Mouse (Mus musculus) kidney, adult 2 months (tissue): ENCODE measurements around the gene Trpm3. TPM values are rescaled to one million over a fixed set of nuclear protein-coding genes. Genes with fewer than 3 reads are reported as not detected.

ENCODE experiments used
- DNase-seq: peaks from one replicate; pipeline ENCODE4 v3.0.0; 2021
- H3K27ac ChIP-seq: fragments of 200-500 bp; 2 replicates; pipeline ENCODE4 v1.5.1; 2012; ENCODE audit warnings: low read depth, low read length, control low read depth, inconsistent platforms; ENCODE audit not compliant: insufficient read depth
- H3K27me3 ChIP-seq: fragments of 200-500 bp; replicated peaks from 2 replicates; pipeline ENCODE4 v1.6.1; 2012; ENCODE audit warnings: mild to moderate bottlenecking, moderate library complexity, low read length, inconsistent platforms; ENCODE audit not compliant: control insufficient read depth, insufficient read depth
- H3K36me3 ChIP-seq: fragments of 200-500 bp; 2 replicates; pipeline ENCODE4 v1.6.1; 2012; ENCODE audit warnings: mild to moderate bottlenecking, moderate library complexity, low read length, inconsistent platforms; ENCODE audit not compliant: control insufficient read depth, insufficient read depth
- H3K4me1 ChIP-seq: fragments of 200-500 bp; 2 replicates; pipeline ENCODE4 v1.6.1; 2011; ENCODE audit warnings: low read length; ENCODE audit not compliant: control insufficient read depth, insufficient read depth
- H3K4me3 ChIP-seq: fragments of 200-500 bp; 2 replicates; pipeline ENCODE4 v1.5.1; 2011; ENCODE audit warnings: mild to moderate bottlenecking, low read depth, low read length, control low read depth; ENCODE audit not compliant: insufficient read depth
- CTCF ChIP-seq: fragments of 200-500 bp; conservative IDR thresholded peaks from 2 replicates; pipeline ENCODE4 v1.5.1; 2011; ENCODE audit warnings: low read depth, mild to moderate bottlenecking, control low read depth, low read length, moderate library complexity, mixed read lengths; ENCODE audit not compliant: insufficient read depth, insufficient read length
- POLR2A ChIP-seq: fragments of 200-500 bp; IDR thresholded peaks from one replicate; pipeline ENCODE4 v1.6.1; 2011; ENCODE audit warnings: low read depth, low read length, control low read depth
- WGBS: fragments of 180-500 bp; shearing (Covaris S2); methylation state at CpG from one replicate; pipeline ENCODE4 v1.1.7; 2018; 5-methylcytosine and 5-hydroxymethylcytosine counted together
- polyA plus RNA-seq: library from polyadenylated mRNA; depleted of rRNA; stranded (reverse); fragments of >200 nt; gene quantifications from 2 replicates; pipeline ENCODE4 v1.2.3, GENCODE M21; 2012

Gene Trpm3
- polyA plus RNA-seq, 1 experiment: 0.80 TPM

DNA sequence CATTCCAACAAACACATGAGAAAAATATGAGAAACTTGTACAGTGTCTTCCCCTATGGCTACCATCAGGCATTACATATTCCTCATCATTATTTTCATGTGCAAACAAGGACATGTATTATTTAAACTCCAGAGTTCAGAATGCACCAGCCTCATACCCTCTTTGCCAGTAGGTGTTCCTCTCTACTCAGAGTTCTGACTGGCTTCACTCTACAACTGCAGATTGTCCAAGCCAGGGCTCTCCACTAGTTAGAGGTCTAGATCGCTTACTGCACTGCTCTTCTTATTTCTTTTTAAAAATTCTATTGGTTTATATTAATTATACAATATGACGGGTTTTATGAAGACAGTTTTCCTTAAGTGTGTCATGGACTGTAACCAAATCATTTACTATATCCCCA, 498.9 kb downstream of the Trpm3 start:
- Histone ChIP-seq H3K4me1 (0 out of 2 replicates have a peak, but pooled peaks cover 3% of the 10 kb centered on the region), H3K36me3 (no peaks in the 10 kb centered on the region), H3K27ac (no peak overlapping the region), H3K27me3 (no peaks in the 10 kb centered on the region), H3K4me3 (no peak overlapping the region)
- DNase-seq: no peak
- TF ChIP-seq CTCF (no peak), POLR2A (no peak)
- whole genome bisulfite sequencing: 90% methylated on average over 2 of the region's 2 CpGs

DNA sequence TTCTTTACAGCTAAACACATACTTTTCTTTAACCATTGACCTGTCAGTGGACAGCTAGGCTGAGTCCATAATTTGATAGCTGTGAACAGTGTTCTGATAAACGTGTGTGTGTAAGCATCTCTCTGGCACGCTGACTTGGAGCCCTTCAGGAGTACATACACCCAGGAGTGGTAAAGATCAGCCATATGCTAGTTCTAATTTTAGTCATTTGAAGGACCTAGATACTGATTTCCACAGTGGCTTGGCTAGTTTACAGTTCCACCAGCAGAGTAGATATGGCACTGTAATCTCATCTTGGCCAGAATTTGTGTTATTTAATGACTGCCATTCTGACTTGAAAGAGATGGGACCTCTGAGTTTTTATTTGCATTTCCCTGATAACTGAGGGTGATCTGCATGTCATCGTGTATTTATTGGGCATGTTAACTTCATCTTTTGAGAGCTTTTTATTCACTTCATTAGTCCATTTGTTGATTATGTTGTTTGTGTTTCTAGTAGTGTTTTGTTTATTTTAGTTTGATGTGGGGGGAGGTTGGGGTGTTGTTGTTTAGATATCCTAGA, 499.6 kb downstream of the Trpm3 start:
- TF ChIP-seq POLR2A (no peak), CTCF (no peak)
- Histone ChIP-seq H3K36me3 (no peaks in the 10 kb centered on the region), H3K27me3 (no peaks in the 10 kb centered on the region), H3K4me3 (no peak overlapping the region), H3K4me1 (0 out of 2 replicates have a peak, but pooled peaks cover 3% of the 10 kb centered on the region), H3K27ac (no peak overlapping the region)
- no peak for DNase-seq
- 80% methylated on average over 3 of the region's 3 CpGs for WGBS

DNA sequence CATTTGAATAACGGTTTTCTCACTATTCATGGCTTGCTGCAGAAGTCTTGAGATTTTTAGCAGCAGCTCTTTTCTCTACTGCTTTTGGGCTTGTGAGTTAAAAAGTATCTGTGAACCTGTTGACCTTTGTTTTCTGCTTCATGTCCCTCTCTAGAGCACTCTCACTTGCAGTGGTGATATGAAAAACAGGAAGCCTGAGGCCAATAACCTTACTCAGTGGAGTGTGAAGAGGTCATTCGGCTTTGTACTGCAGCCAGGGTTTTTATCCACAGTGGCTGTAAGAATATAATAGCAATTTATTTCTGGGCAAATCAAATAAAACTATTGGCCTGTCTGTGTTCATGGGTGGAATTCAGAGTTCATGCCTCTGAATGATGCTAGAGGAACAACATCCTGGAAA, 503.3 kb downstream of the Trpm3 start:
- H3K27ac ChIP-seq: no peak overlapping the region
- DNase-seq: peak; percentile 86
- H3K27me3 ChIP-seq: no peaks in the 10 kb centered on the region
- no peak overlapping the region for H3K4me3 ChIP-seq
- WGBS: 15% methylated on average over 2 of the region's 2 CpGs
- no peaks in the 10 kb centered on the region for H3K36me3 ChIP-seq
- 0 out of 2 replicates have a peak, but pooled peaks cover 3% of the 10 kb centered on the region for H3K4me1 ChIP-seq
- no peak for TF ChIP-seq CTCF
- no peak for TF ChIP-seq POLR2A

DNA sequence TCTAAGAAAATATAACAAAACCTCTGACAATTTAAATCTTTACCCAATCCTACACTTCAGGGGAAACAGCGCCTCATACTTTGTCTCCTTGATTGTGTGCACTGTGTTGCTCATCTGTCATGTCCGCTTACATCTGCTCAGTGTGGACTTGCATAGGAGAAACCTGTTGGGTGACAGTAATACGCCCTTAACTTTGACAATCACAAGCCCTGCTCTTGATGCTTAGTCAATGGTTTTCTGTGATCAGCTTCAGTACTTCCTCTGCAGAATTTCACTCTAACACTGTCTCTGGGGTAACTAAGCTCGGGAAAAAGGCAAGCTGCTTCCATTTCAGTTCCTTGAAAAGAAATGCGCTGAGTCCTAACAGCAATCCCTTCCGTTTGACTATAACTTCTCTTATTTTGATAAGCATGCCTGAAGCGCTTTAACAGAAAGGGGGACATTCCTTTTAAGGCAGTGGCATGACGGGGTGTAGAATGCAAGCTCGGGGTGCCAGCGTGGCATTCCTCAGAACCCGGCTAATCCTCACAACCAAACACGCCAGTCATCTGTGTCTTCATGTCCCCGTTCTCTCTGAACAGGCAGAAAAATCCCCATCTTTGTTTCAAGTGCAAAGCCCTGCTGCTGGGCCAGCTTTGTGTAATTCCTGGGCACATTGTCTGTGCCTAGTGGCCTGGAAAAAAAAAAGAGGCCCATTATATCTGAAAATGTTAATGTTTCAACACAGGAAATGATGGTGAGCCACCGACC, 517.8 kb downstream of the Trpm3 start:
- WGBS: 54% methylated on average over 14 of the region's 14 CpGs
- Histone ChIP-seq H3K27ac (no peak overlapping the region), H3K36me3 (no peaks in the 10 kb centered on the region), H3K27me3 (no peaks in the 10 kb centered on the region), H3K4me1 (no peaks in the 10 kb centered on the region), H3K4me3 (no peak overlapping the region)
- TF ChIP-seq CTCF: no peak
- no peak for TF ChIP-seq POLR2A
- DNase-seq: no peak

DNA sequence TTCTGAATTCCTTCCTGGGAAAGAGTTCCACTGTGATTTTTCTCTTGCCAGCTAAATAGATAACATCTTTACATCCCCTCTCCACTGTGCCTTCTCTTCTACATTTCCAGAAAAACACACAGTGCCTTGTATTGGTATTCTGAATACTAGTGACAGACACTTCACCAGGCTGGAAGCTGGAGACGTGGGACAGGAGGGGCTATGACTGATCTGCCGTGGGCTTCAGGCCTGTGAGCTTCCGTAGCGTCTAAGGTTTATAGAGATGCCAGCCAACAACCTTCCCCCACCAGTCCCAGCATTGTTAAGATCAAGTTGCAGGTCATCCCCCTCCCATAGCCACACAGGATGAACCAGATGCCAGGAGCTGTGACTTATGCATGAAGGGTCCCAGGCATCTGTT, 518.4 kb downstream of the Trpm3 start:
- no peaks in the 10 kb centered on the region for H3K4me1 ChIP-seq
- TF ChIP-seq CTCF (no peak), POLR2A (no peak)
- no peak overlapping the region for H3K4me3 ChIP-seq
- no peak overlapping the region for H3K27ac ChIP-seq
- DNase-seq: no peak
- H3K27me3 ChIP-seq: no peaks in the 10 kb centered on the region
- no peaks in the 10 kb centered on the region for H3K36me3 ChIP-seq
- WGBS: 66% methylated on average over 4 of the region's 4 CpGs

DNA sequence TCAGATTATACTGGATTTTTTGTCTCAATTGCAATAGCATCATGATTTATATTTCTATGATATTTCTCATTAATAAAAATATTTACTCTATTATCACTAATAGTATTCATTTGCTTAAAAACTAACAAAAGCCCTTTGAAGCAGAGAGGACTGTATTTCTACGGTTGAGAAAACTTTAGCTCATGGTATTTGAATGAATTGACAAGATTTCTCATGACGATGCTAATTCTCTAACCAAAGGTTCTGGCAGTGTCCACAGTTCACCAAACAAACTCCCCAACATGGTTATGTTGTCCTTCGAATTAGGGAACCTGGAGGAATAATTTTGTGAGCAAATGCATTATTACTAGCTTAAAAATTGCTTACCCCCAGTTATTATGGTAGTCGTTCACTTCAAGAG, 526.6 kb downstream of the Trpm3 start:
- DNase-seq: no peak
- Histone ChIP-seq H3K4me3 (no peak overlapping the region), H3K27ac (no peak overlapping the region), H3K4me1 (no peaks in the 10 kb centered on the region), H3K27me3 (no peaks in the 10 kb centered on the region), H3K36me3 (no peaks in the 10 kb centered on the region)
- TF ChIP-seq POLR2A (no peak), CTCF (no peak)
- 78% methylated on average over 4 of the region's 4 CpGs for WGBS

DNA sequence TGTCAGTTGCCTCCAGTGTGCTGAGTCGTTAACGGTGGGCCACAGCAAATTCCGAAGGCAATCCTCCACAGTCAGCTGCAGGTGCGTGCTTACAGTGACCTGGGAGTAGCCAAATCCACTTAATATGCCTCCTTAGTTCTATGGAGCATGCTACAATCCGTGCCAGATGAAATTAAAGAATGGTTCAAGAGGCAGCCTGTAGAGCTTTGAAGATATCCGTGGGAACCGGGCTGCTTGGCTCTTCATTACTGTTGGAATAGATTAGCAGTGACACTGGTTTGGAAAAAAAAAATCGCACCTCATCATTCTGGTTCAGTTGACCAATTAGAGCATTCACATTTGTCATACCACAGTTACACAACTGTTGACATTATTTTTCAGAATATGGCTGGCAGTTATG, 531.4 kb downstream of the Trpm3 start:
- no peaks in the 10 kb centered on the region for H3K36me3 ChIP-seq
- H3K27me3 ChIP-seq: no peaks in the 10 kb centered on the region
- DNase-seq: no peak
- H3K4me1 ChIP-seq: no peaks in the 10 kb centered on the region
- TF ChIP-seq POLR2A (no peak), CTCF (no peak)
- H3K4me3 ChIP-seq: no peak overlapping the region
- WGBS: 55% methylated on average over 8 of the region's 8 CpGs
- no peak overlapping the region for H3K27ac ChIP-seq

DNA sequence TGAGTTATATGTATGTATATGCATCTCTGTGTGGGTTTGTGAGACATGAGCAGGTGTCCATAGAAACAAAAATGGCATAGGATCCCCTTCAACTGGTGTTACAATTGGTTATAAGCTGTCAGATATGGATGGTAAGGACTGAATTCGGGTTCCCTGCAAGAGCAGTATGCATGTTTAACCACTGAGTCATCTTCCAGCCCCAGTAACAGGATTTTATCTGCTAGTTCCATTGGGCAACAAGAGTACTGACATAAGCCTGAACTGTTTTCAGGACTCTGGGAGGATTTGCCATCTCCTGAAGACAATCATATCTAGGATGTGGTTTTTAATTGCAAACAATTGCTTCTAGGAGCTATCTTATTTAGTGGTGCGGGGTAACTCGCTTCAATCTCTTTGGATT, 534.0 kb downstream of the Trpm3 start:
- DNase-seq: no peak
- Histone ChIP-seq H3K27me3 (no peaks in the 10 kb centered on the region), H3K4me3 (no peak overlapping the region), H3K27ac (no peak overlapping the region), H3K36me3 (no peaks in the 10 kb centered on the region), H3K4me1 (no peaks in the 10 kb centered on the region)
- TF ChIP-seq CTCF (no peak), POLR2A (no peak)
- 95% methylated on average over 3 of the region's 3 CpGs for WGBS
